Mouse (Mus musculus) MEL (cell line): Measurements from ENCODE around the gene Sorl1. TPM values are rescaled to one million over a fixed set of nuclear protein-coding genes. Genes with fewer than 3 reads are reported as not detected.

ENCODE experiments used
- DNase-seq: peaks from one replicate; pipeline ENCODE4 v3.0.0; 2011; ENCODE audit warnings: low read depth, low spot score
- H3K27ac ChIP-seq: 2 replicates; pipeline ENCODE4 v1.5.1; 2012; ENCODE audit warnings: low read depth, mild to moderate bottlenecking, control low read depth, low read length, moderate library complexity; ENCODE audit not compliant: control insufficient read depth
- H3K27me3 ChIP-seq, 2 experiments: fragments of 150-350 bp in 1 of 2; sonication (generic) in 1 of 2; 2 replicates each; pipeline ENCODE4 v1.6.1; 2012; ENCODE audit warnings: low read length in 2 of 2, mild to moderate bottlenecking in 2 of 2, improper control_type of control experiment in 1 of 2, moderate library complexity in 1 of 2; ENCODE audit not compliant: insufficient read depth in 2 of 2, control insufficient read depth in 1 of 2
- H3K36me3 ChIP-seq, 2 experiments: 2 replicates each; pipeline ENCODE4 v1.6.1; 2012 to 2014; ENCODE audit warnings: low read length in 2 of 2, improper control_type of control experiment in 1 of 2, inconsistent platforms in 1 of 2, mild to moderate bottlenecking in 1 of 2; ENCODE audit not compliant: insufficient read depth in 2 of 2, control insufficient read depth in 1 of 2
- H3K4me1 ChIP-seq, 2 experiments: fragments of 150-350 bp in 1 of 2; sonication (generic) in 1 of 2; 2 replicates each; pipeline ENCODE4 v1.6.1; 2012; ENCODE audit warnings: low read length in 2 of 2, improper control_type of control experiment in 1 of 2, mild to moderate bottlenecking in 1 of 2; ENCODE audit not compliant: insufficient read depth in 2 of 2, control insufficient read depth in 1 of 2
- H3K4me3 ChIP-seq, 2 experiments: fragments of 150-350 bp in 1 of 2; sonication (generic) in 1 of 2; 2 replicates each; pipeline ENCODE4 v1.5.1; 2012; ENCODE audit warnings: low read depth in 2 of 2, low read length in 2 of 2, mild to moderate bottlenecking in 2 of 2, moderate library complexity in 2 of 2, control low read depth in 1 of 2, improper control_type of control experiment in 1 of 2; ENCODE audit not compliant: control insufficient read depth in 1 of 2, insufficient read depth in 1 of 2
- H3K79me2 ChIP-seq: 2 replicates; pipeline ENCODE4 v1.6.1; 2012; ENCODE audit warnings: mild to moderate bottlenecking, low read length, moderate library complexity; ENCODE audit not compliant: control insufficient read depth, poor library complexity, insufficient read depth
- H3K9ac ChIP-seq: 2 replicates; pipeline ENCODE4 v1.6.1; 2012; ENCODE audit warnings: low read depth, mild to moderate bottlenecking, control low read depth, low read length, moderate library complexity; ENCODE audit not compliant: control insufficient read depth, poor library complexity, severe bottlenecking
- H3K9me3 ChIP-seq: fragments of 150-350 bp; sonication (generic); replicated peaks from 2 replicates; pipeline ENCODE4 v1.6.1; 2012; ENCODE audit warnings: mild to moderate bottlenecking, low read length, improper control_type of control experiment, moderate library complexity; ENCODE audit not compliant: insufficient read depth
- BHLHE40 ChIP-seq: IDR thresholded peaks from 2 replicates; pipeline ENCODE4 v1.6.1; 2012; ENCODE audit warnings: low read depth, mild to moderate bottlenecking, inconsistent platforms, low read length, improper control_type of control experiment, borderline replicate concordance
- CHD1 ChIP-seq: IDR thresholded peaks from 2 replicates; pipeline ENCODE4 v1.6.1; 2012; ENCODE audit warnings: low read depth, mild to moderate bottlenecking, inconsistent platforms, low read length, improper control_type of control experiment
- CHD2 ChIP-seq: IDR thresholded peaks from 2 replicates; pipeline ENCODE4 v1.6.1; 2011; ENCODE audit warnings: low read length, improper control_type of control experiment
- CTCF ChIP-seq, 3 experiments: IDR thresholded peaks in 2 of 3; conservative IDR thresholded peaks in 1 of 3; 2 replicates each; pipeline ENCODE4 v1.5.1; 2011 to 2012; ENCODE audit warnings: low read length in 3 of 3, low read depth in 2 of 3, mild to moderate bottlenecking in 2 of 3, improper control_type of control experiment in 1 of 3, inconsistent platforms in 1 of 3, mixed read lengths in 1 of 3, moderate library complexity in 1 of 3; ENCODE audit not compliant: control insufficient read depth in 1 of 3, insufficient read depth in 1 of 3, poor library complexity in 1 of 3, severe bottlenecking in 1 of 3
- ETS1 ChIP-seq: IDR thresholded peaks from 2 replicates; pipeline ENCODE4 v1.6.1; 2012; ENCODE audit warnings: low read depth, mild to moderate bottlenecking, inconsistent platforms, low read length, improper control_type of control experiment, moderate library complexity
- GABPA ChIP-seq: IDR thresholded peaks from 2 replicates; pipeline ENCODE4 v1.6.1; 2012; ENCODE audit warnings: low read depth, mild to moderate bottlenecking, inconsistent platforms, low read length, improper control_type of control experiment, moderate library complexity
- GATA1 ChIP-seq: IDR thresholded peaks from 2 replicates; pipeline ENCODE4 v1.6.1; 2011; ENCODE audit warnings: low read depth, low read length, improper control_type of control experiment
- JUND ChIP-seq: IDR thresholded peaks from 2 replicates; pipeline ENCODE4 v1.6.1; 2011; ENCODE audit warnings: low read depth, mild to moderate bottlenecking, improper control_type of control experiment, low read length
- MEF2A ChIP-seq: IDR thresholded peaks from 2 replicates; pipeline ENCODE4 v1.6.1; 2014; ENCODE audit warnings: low read depth, mild to moderate bottlenecking, inconsistent platforms, low read length, improper control_type of control experiment; ENCODE audit not compliant: poor library complexity, insufficient replicate concordance, severe bottlenecking; ENCODE audit errors: extremely low read depth
- MXI1 ChIP-seq: IDR thresholded peaks from 2 replicates; pipeline ENCODE4 v1.6.1; 2011; ENCODE audit warnings: mild to moderate bottlenecking, low read depth, low read length, improper control_type of control experiment
- NELFE ChIP-seq: IDR thresholded peaks from 2 replicates; pipeline ENCODE4 v1.6.1; 2011; ENCODE audit warnings: low read depth, low read length, improper control_type of control experiment
- POLR2AphosphoS5 ChIP-seq: IDR thresholded peaks from 2 replicates; pipeline ENCODE4 v1.6.1; 2012; ENCODE audit warnings: low read depth, borderline replicate concordance, mild to moderate bottlenecking, inconsistent platforms, low read length, moderate library complexity, mixed read lengths
- RAD21 ChIP-seq: IDR thresholded peaks from 2 replicates; pipeline ENCODE4 v1.6.1; 2011; ENCODE audit warnings: mild to moderate bottlenecking, low read depth, low read length, improper control_type of control experiment
- SIN3A ChIP-seq: IDR thresholded peaks from 2 replicates; pipeline ENCODE4 v1.6.1; 2012; ENCODE audit warnings: low read length, improper control_type of control experiment, inconsistent platforms
- SMC3 ChIP-seq: IDR thresholded peaks from 2 replicates; pipeline ENCODE4 v1.6.1; 2011; ENCODE audit warnings: low read depth, low read length, improper control_type of control experiment
- TAL1 ChIP-seq: IDR thresholded peaks from 2 replicates; pipeline ENCODE4 v1.6.1; 2012; ENCODE audit warnings: mild to moderate bottlenecking, inconsistent platforms, low read length, moderate library complexity, mixed read lengths
- TCF12 ChIP-seq: IDR thresholded peaks from 2 replicates; pipeline ENCODE4 v1.6.1; 2014; ENCODE audit warnings: low read depth, mild to moderate bottlenecking, inconsistent platforms, low read length, improper control_type of control experiment, moderate library complexity
- UBTF ChIP-seq: IDR thresholded peaks from 2 replicates; pipeline ENCODE4 v1.6.1; 2012; ENCODE audit warnings: low read depth, mild to moderate bottlenecking, inconsistent platforms, low read length, improper control_type of control experiment, moderate library complexity, borderline replicate concordance; ENCODE audit not compliant: insufficient read depth
- USF2 ChIP-seq, 2 experiments: IDR thresholded peaks; 2 replicates each; pipeline ENCODE4 v1.6.1; 2011 to 2012; ENCODE audit warnings: improper control_type of control experiment in 2 of 2, low read length in 2 of 2, borderline replicate concordance in 1 of 2, inconsistent platforms in 1 of 2, low read depth in 1 of 2, mild to moderate bottlenecking in 1 of 2; ENCODE audit not compliant: insufficient read depth in 1 of 2
- ZC3H11A ChIP-seq: IDR thresholded peaks from 2 replicates; pipeline ENCODE4 v1.6.1; 2012; ENCODE audit warnings: low read depth, mild to moderate bottlenecking, inconsistent platforms, low read length, improper control_type of control experiment
- ZKSCAN1 ChIP-seq: IDR thresholded peaks from 2 replicates; pipeline ENCODE4 v1.6.1; 2012; ENCODE audit warnings: low read depth, mild to moderate bottlenecking, inconsistent platforms, low read length, improper control_type of control experiment, moderate library complexity
- ZNF384 ChIP-seq: IDR thresholded peaks from 2 replicates; pipeline ENCODE4 v1.6.1; 2012; ENCODE audit warnings: low read depth, mild to moderate bottlenecking, inconsistent platforms, low read length, improper control_type of control experiment
- polyA plus RNA-seq, 2 experiments: library from polyadenylated mRNA; stranded (reverse) in 1 of 2; unstranded in 1 of 2; fragments of >175 nt in 1 of 2; fragments of >200 nt in 1 of 2; gene quantifications; 2 replicates each; pipeline versions ENCODE4 v1.2.1 to v1.2.4; 2012; ENCODE audit warnings: low replicate concordance in 2 of 2, low read depth in 1 of 2; ENCODE audit not compliant: insufficient read length in 2 of 2, insufficient read depth in 1 of 2, missing spikeins in 1 of 2
- total RNA-seq: library from RNA; depleted of rRNA; stranded (reverse); fragments of 300-350 nt; gene quantifications from 2 replicates; pipeline ENCODE4 v1.2.3, GENCODE M21; 2012

Sorl1 gene
- total and polyA plus RNA-seq, 3 experiments, result not detected

DNA sequence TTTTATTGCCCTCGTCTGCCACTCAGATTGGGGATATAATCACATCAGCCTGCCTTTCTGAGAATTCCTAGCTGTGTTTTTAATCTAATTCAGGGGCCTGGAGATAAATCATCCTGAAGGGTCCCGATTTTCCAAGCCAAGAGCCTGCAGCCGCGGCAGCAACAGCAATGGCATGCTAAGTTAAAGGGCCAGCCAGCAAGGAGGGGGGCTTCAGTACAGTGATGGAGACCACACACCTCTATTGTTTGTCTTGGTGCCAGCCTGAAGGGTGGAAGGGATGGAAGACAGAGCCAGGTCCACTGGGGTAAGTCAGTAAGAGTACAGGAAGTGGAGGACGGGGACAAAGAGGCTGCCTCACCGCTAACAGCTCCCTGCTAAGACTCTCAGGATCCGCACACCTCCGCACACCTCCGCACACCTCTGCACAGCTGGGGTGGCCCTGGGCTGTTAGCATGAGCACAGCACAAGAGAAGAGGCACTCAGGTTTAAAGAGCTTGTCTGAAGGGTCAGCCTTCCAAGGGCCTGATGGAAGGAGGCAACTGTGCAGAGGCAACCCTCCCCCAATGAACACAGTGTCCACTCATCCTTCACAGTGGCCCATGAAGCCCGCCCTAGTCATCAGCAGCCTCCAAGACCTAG, 7.6 kb downstream of the Sorl1 start:
- Histone ChIP-seq H3K36me3 (no peaks in the 10 kb centered on the region), H3K4me1 (no peaks in the 10 kb centered on the region), H3K79me2 (no peaks in the 10 kb centered on the region), H3K27ac (no peak overlapping the region), H3K4me3 (no peak overlapping the region), H3K27me3 (no peaks in the 10 kb centered on the region), H3K9ac (no peak overlapping the region), H3K9me3 (no peaks in the 10 kb centered on the region)
- DNase-seq, result no peak
- TF ChIP-seq NELFE, result no peak
- TF ChIP-seq ZNF384, result no peak
- no peak for TF ChIP-seq USF2 (IDR thresholded peaks at IDR 0.05; ENCODE audit: borderline replicate concordance in 1 of 2, insufficient read depth in 1 of 2, low read depth in 1 of 2, low read length in 2 of 2)
- TF ChIP-seq POLR2AphosphoS5, result no peak
- TF ChIP-seq CTCF (IDR thresholded peaks at IDR 0.05 in 2 of 3, conservative IDR thresholded peaks at IDR 0.05 in 1 of 3; ENCODE audit: control insufficient read depth in 1 of 3, insufficient read depth in 1 of 3, low read depth in 2 of 3, low read length in 3 of 3, poor library complexity in 1 of 3, severe bottlenecking in 1 of 3), result no peak
- TF ChIP-seq MXI1, result no peak
- no peak for TF ChIP-seq CHD1

DNA sequence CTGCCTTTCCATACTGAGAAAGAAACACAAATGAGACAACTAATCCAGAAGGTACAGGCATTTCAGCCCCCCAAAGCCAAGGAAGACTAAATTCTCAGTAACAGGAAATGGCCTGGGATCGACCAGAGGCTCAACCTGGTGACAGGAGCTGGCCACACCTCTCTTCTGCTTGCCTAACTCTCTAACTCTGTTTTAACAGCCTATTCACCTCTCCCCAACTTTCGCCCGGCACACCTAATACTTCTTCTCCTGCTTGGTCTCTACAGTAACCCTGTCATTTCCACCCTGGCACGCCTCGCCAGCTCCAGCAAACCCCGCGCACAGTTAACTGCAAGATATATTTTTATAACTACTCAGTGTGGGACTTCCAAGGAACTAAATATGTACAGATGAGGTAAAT, 9.0 kb downstream of the Sorl1 start:
- Histone ChIP-seq H3K27ac (no peak overlapping the region), H3K9me3 (no peaks in the 10 kb centered on the region), H3K4me3 (no peak overlapping the region), H3K79me2 (no peaks in the 10 kb centered on the region), H3K9ac (no peak overlapping the region), H3K4me1 (no peaks in the 10 kb centered on the region), H3K27me3 (no peaks in the 10 kb centered on the region)
- DNase-seq, result no peak
- TF ChIP-seq CHD1 (no peak), ETS1 (no peak)
- TF ChIP-seq, all 39 proteins: peak for 0
- no peaks in the 10 kb centered on the region for H3K36me3 ChIP-seq

DNA sequence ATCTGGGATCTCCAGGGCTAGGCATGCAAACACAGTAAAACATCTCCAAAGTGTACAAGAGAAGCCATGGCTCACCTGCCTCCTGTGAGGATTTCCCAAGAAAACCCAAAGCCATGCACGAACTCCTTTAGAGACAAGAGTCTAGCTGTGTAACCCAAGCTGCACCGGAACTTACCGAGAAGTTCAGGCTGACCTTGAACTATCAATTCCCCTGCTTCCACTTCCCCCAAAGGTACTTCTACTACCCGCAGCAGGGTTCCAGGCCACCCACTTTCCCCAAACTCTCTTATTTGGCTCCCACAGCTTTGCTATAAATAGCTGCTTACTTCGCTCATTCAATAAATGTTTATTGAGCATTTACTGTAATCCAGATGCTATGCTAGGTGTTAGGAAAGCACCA, 10.8 kb downstream of the Sorl1 start:
- DNase-seq, result no peak
- Histone ChIP-seq H3K27ac (no peak overlapping the region), H3K27me3 (no peaks in the 10 kb centered on the region), H3K4me3 (no peak overlapping the region), H3K9me3 (no peaks in the 10 kb centered on the region), H3K79me2 (no peaks in the 10 kb centered on the region), H3K4me1 (no peaks in the 10 kb centered on the region), H3K36me3 (no peaks in the 10 kb centered on the region), H3K9ac (no peak overlapping the region)
- TF ChIP-seq JUND (no peak), ZNF384 (no peak), GABPA (no peak), MEF2A (no peak), TAL1 (no peak), CHD2 (no peak), TCF12 (no peak), ZKSCAN1 (no peak), SMC3 (no peak), CHD1 (no peak), ETS1 (no peak), GATA1 (no peak), BHLHE40 (no peak), RAD21 (no peak), ZC3H11A (no peak), CTCF (IDR thresholded peaks at IDR 0.05 in 2 of 3, conservative IDR thresholded peaks at IDR 0.05 in 1 of 3; ENCODE audit: control insufficient read depth in 1 of 3, insufficient read depth in 1 of 3, low read depth in 2 of 3, low read length in 3 of 3, poor library complexity in 1 of 3, severe bottlenecking in 1 of 3) (no peak), SIN3A (no peak), UBTF (no peak)
